In genomic region chr9:47533461-47533860, GRCm38 (mm10) we compare ENCODE assay signal across 11 mouse cellular contexts. TPM values are rescaled to one million over a fixed set of nuclear protein-coding genes. Genes with fewer than 3 reads are reported as not detected.
DNase-seq lines count a peak whose midpoint lies in the region; ATAC-seq and TF ChIP-seq lines count a peak whose summit lies in the region.
"Had no signal": no experiment of that assay in that cellular context is flagged by ENCODE, and none has a peak within 500 bp of the region (broad histone marks: within the 10 kb centered on the region; RNA-seq: fewer than 3 reads in every experiment).

No protein-coding gene starts in this region.

- peak overlapping the region; percentile 91 for H3K9ac ChIP-seq in forebrain, postnatal 0 days
- peak overlapping the region; percentile 89 for H3K9ac ChIP-seq in midbrain, embryonic 13.5 days (replicated peaks)
- no peak overlapping the region for H3K9ac ChIP-seq in liver, embryonic 12.5 days

- peak overlapping the region; percentile 93 for H3K4me3 ChIP-seq in forebrain, postnatal 0 days (ENCODE audit: low read depth, low read length)
- peak overlapping the region; percentile 85 for H3K4me3 ChIP-seq in midbrain, embryonic 13.5 days (replicated peaks)
- no peak overlapping the region for H3K4me3 ChIP-seq in gastrocnemius, adult 2 months
- H3K4me3 ChIP-seq in liver, embryonic 12.5 days, result no peak overlapping the region
- H3K4me3 ChIP-seq: megakaryocyte, embryonic 14.5 days had no signal

- TF ChIP-seq POLR2A in brain, embryonic 14.5 days (IDR thresholded peaks at IDR 0.05; ENCODE audit: borderline replicate concordance, extremely low read depth, insufficient read depth, insufficient read length, poor library complexity, severe bottlenecking), result no peak

- peak overlapping the region; percentile 92; the same call in 1 of the 2 replicates for H3K27ac ChIP-seq in forebrain, postnatal 0 days (ENCODE audit: low read depth, low read length)
- no peak overlapping the region for H3K27ac ChIP-seq in midbrain, embryonic 13.5 days
- H3K27ac ChIP-seq in gastrocnemius, adult 2 months, result no peak overlapping the region
- no peak overlapping the region for H3K27ac ChIP-seq in liver, embryonic 12.5 days

- peak overlapping the region; percentile 56 for H3K4me2 ChIP-seq in forebrain, postnatal 0 days (ENCODE audit: low read depth)
- H3K4me2 ChIP-seq in midbrain, embryonic 13.5 days (replicated peaks), result peak overlapping the region; percentile 89
- H3K4me2 ChIP-seq in liver, embryonic 12.5 days, result no peak overlapping the region

- no peaks in the 10 kb centered on the region for H3K9me3 ChIP-seq in forebrain, postnatal 0 days (ENCODE audit: low read length)
- no peaks in the 10 kb centered on the region for H3K9me3 ChIP-seq in midbrain, embryonic 13.5 days
- H3K9me3 ChIP-seq in liver, embryonic 12.5 days (replicated peaks), result no peaks in the 10 kb centered on the region

- 0 out of 2 replicates have a peak, but pooled peaks cover 2% of the 10 kb centered on the region for H3K36me3 ChIP-seq in forebrain, postnatal 0 days (ENCODE audit: insufficient read depth)
- H3K36me3 ChIP-seq in midbrain, embryonic 13.5 days, result no peaks in the 10 kb centered on the region
- no peaks in the 10 kb centered on the region for H3K36me3 ChIP-seq in liver, embryonic 12.5 days

- peaks cover 14% of the 10 kb centered on the region for H3K4me1 ChIP-seq in forebrain, postnatal 0 days (ENCODE audit: insufficient read depth)
- peaks cover 33% of the 10 kb centered on the region for H3K4me1 ChIP-seq in midbrain, embryonic 13.5 days (replicated peaks)
- H3K4me1 ChIP-seq in liver, embryonic 12.5 days, result peaks cover 21% of the 10 kb centered on the region

- intact Hi-C loops in gastrocnemius, adult 2 months (cut with DNase I), result no loop called here

- no peak for TF ChIP-seq CTCF in brain, embryonic 14.5 days (IDR thresholded peaks at IDR 0.05; ENCODE audit: borderline replicate concordance, extremely low read depth, insufficient read depth, insufficient read length)
- TF ChIP-seq CTCF in forebrain, postnatal 0 days (IDR thresholded peaks at IDR 0.05; ENCODE audit: low read depth), result no peak
- TF ChIP-seq CTCF in gastrocnemius, adult 2 months (IDR thresholded peaks at IDR 0.05), result no peak

- ATAC-seq in forebrain, postnatal 0 days, result no peak
- no peak for ATAC-seq in midbrain, embryonic 13.5 days
- no peak for ATAC-seq in liver, embryonic 12.5 days

- peak; percentile 63 for DNase-seq in Muller cell, postnatal 12 days (ENCODE audit: inconsistent ontology term)
- DNase-seq in brain, embryonic 14.5 days (ENCODE audit: low read depth), result peak; percentile 68
- DNase-seq in forebrain, postnatal 0 days, result no peak
- DNase-seq in B cell, adult 2 months, result no peak
- DNase-seq in gastrocnemius, adult 2 months, result no peak
- DNase-seq: adrenal gland, postnatal 36 days; kidney, adult 9 months; thymus, postnatal 36 days had no signal

- 3% methylated on average over 8 of the region's 8 CpGs for WGBS in forebrain, postnatal 0 days
- WGBS in midbrain, embryonic 13.5 days, result 6% methylated on average over 8 of the region's 8 CpGs
- WGBS in liver, embryonic 12.5 days (ENCODE audit: insufficient replicate concordance), result 33% methylated on average over 8 of the region's 8 CpGs

- no peaks in the 10 kb centered on the region for H3K27me3 ChIP-seq in forebrain, postnatal 0 days (ENCODE audit: insufficient read depth, low read length)
- H3K27me3 ChIP-seq in midbrain, embryonic 13.5 days, result peaks cover 41% of the 10 kb centered on the region
- peaks cover 91% of the 10 kb centered on the region for H3K27me3 ChIP-seq in liver, embryonic 12.5 days (replicated peaks)

RNA-seq across cellular contexts. Expression of gene Cadm1, which starts 3.5 kb away (rescaled TPM):
- polyA plus RNA-seq in brain, embryonic 14.5 days (2012; rRNA removed), result 78.1 and 103 TPM in 2 replicates
- total RNA-seq in forebrain, postnatal 0 days (2014; rRNA removed), result 223 and 289 TPM in 2 replicates
- polyA plus RNA-seq in forebrain, postnatal 0 days (2015; fragmentation: Nextera tagmentation; extraction: Ambion mirVana), result 272 and 381 TPM in 2 replicates
- 138 and 156 TPM in 2 replicates for polyA plus RNA-seq in midbrain, embryonic 13.5 days (2015; fragmentation: Nextera tagmentation; extraction: Ambion mirVana)
- total RNA-seq in gastrocnemius, adult 2 months (2021), result 1 to 10 TPM; 3.1 to 4.9 TPM
- 10.1 and 10.4 TPM in 2 replicates for polyA plus RNA-seq in liver, embryonic 12.5 days (2016; fragmentation: Nextera tagmentation; extraction: Ambion mirVana)

Comparison
In these comparisons a context has a peak if more than half of its experiments do, and no peak if none do; other contexts are left out.
1. DNase-seq: peak in Muller cell, postnatal 12 days (single experiment) and brain, embryonic 14.5 days (single experiment); none in forebrain, postnatal 0 days (single experiment), B cell, adult 2 months (0 of 2) and gastrocnemius, adult 2 months (single experiment).
2. H3K4me3 ChIP-seq: peak in forebrain, postnatal 0 days (single experiment) and midbrain, embryonic 13.5 days (single experiment); none in gastrocnemius, adult 2 months (single experiment) and liver, embryonic 12.5 days (single experiment).